Mouse (Mus musculus): Measurements from ENCODE around the gene Tagln2. TPM values are rescaled to one million over a fixed set of nuclear protein-coding genes. Genes with fewer than 3 reads are reported as not detected.

The Tagln2 gene
- total and polyA plus RNA-seq, 2 experiments from 2014 or later, result 203 to 235 TPM

DNA sequence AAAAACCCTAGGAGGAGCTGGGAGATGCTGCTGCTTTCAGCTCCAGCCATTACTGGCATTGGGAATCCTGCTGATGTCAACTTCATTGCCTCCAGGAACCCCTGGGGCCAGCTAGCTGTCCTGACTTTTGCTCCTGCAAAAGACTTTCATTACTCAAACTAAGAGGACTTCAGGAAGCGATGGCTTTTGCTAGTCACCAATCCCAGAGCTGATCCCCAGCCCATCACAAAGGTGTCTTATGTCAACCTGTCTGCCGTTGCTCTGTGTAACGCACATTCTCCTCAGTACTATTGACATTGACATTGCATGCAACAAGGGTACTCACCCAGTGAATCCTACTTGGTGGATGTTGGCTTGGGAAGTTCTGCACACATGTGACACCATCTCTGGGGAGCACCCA is 25.7 kb upstream of the Tagln2 start:
- no peak overlapping the region for H3K27ac ChIP-seq (ENCODE audit: low read depth)
- no peaks in the 10 kb centered on the region for H3K9me3 ChIP-seq (replicated peaks; ENCODE audit: control insufficient read depth, low read length)
- no peak overlapping the region for H3K4me2 ChIP-seq (ENCODE audit: low read depth, low read length)
- no peaks in the 10 kb centered on the region for H3K27me3 ChIP-seq (ENCODE audit: control insufficient read depth, insufficient read depth, low read length)
- H3K9ac ChIP-seq (replicated peaks; ENCODE audit: low read depth, low read length), result no peak overlapping the region
- 79% methylated on average over 3 of the region's 3 CpGs for WGBS
- TF ChIP-seq EP300 (IDR thresholded peaks at IDR 0.05; ENCODE audit: low read depth), result no peak
- TF ChIP-seq CTCF (IDR thresholded peaks at IDR 0.05; ENCODE audit: low read depth), result no peak
- DNase-seq (ENCODE audit: low spot score), result no peak
- no peaks in the 10 kb centered on the region for H3K4me1 ChIP-seq (ENCODE audit: control insufficient read depth, insufficient read depth)
- ATAC-seq (ENCODE audit: insufficient read depth, low read depth), result no peak
- H3K36me3 ChIP-seq (replicated peaks; ENCODE audit: control insufficient read depth, insufficient read depth, low read length), result no peaks in the 10 kb centered on the region
- H3K4me3 ChIP-seq (ENCODE audit: low read depth, low read length), result no peak overlapping the region

DNA sequence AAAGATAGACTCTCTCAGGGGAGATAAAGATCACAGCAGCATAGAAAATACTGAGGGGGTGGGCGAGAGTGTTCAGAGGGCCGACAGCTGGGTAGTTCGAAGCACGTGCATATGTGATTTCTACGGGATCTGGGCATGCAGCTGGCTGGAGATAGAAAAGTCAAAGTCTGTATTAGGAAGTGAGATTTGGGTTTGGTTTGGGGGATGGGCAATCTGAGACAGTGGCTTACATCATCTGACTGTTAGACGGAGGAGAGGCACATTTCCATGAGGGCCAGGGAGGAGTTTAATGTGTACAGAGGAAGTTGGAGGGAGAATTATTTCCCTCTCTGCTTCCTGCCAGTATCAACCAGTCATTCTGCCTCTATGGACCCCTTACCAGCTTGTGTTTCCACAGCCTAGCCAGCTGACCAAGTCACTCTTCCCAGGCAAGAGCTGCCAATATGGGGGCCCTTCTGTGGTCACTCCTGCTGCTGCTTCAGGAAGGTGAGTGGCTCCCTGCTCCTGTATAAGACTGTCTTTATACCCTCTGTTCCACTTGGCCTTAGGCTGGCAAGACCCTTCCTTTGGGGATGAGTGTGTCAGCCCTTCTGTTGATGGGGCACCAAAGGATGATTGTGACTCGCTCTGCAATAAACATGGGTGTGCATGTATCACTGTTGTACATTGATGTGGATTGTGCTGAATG is 24.6 kb upstream of the Tagln2 start, which contains the start of gene Slamf9:
Slamf9 (plus strand) TSS at position 305 of the 688 bp plus-strand sequence.
- no peak within 1 kb of the TSS for H3K27ac ChIP-seq (ENCODE audit: low read depth)
- ATAC-seq (ENCODE audit: insufficient read depth, low read depth) (peak; percentile 63), DNase-seq (ENCODE audit: low spot score) (peak; percentile 30)
- no peak within 1 kb of the TSS for H3K4me3 ChIP-seq (ENCODE audit: low read depth, low read length)
- H3K9ac ChIP-seq (replicated peaks; ENCODE audit: low read depth, low read length), result no peak within 1 kb of the TSS
- H3K4me2 ChIP-seq (ENCODE audit: low read depth, low read length), result no peak within 1 kb of the TSS
- TF ChIP-seq CTCF (IDR thresholded peaks at IDR 0.05; ENCODE audit: low read depth) (no peak), EP300 (IDR thresholded peaks at IDR 0.05; ENCODE audit: low read depth) (no peak)
- no peaks in the 10 kb centered on the region for H3K27me3 ChIP-seq (ENCODE audit: control insufficient read depth, insufficient read depth, low read length)
- no peaks in the 10 kb centered on the region for H3K9me3 ChIP-seq (replicated peaks; ENCODE audit: control insufficient read depth, low read length)
- no peaks in the 10 kb centered on the region for H3K4me1 ChIP-seq (ENCODE audit: control insufficient read depth, insufficient read depth)
- no peaks in the 10 kb centered on the region for H3K36me3 ChIP-seq (replicated peaks; ENCODE audit: control insufficient read depth, insufficient read depth, low read length)
- 43% methylated on average over 7 of the region's 7 CpGs for WGBS

DNA sequence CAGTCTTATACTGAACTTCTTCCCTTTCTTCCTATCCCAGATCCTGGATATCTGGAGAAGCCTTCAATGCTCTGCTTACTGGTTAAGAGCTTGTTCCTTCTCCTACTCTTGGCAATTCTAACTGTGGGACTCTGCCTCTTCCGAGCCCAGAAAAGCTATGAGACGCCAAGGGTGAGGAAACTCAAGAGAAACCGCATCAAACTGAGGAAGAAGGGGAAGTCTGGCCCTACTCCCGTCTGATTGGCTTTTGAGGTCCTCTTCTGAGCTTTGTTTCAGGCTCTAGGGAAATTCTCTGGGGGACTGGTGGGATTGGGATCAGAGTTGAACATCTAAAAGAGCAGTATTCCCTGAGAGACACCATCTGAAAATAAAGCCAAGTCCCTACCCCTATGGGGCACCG is 21.8 kb upstream of the Tagln2 start:
- no peak for ATAC-seq (ENCODE audit: insufficient read depth, low read depth)
- no peak overlapping the region for H3K4me2 ChIP-seq (ENCODE audit: low read depth, low read length)
- H3K9me3 ChIP-seq (replicated peaks; ENCODE audit: control insufficient read depth, low read length), result no peaks in the 10 kb centered on the region
- no peak overlapping the region for H3K9ac ChIP-seq (replicated peaks; ENCODE audit: low read depth, low read length)
- no peak overlapping the region for H3K4me3 ChIP-seq (ENCODE audit: low read depth, low read length)
- DNase-seq (ENCODE audit: low spot score), result no peak
- no peaks in the 10 kb centered on the region for H3K36me3 ChIP-seq (replicated peaks; ENCODE audit: control insufficient read depth, insufficient read depth, low read length)
- peaks cover 4% of the 10 kb centered on the region for H3K4me1 ChIP-seq (ENCODE audit: control insufficient read depth, insufficient read depth)
- no peak overlapping the region for H3K27ac ChIP-seq (ENCODE audit: low read depth)
- no peaks in the 10 kb centered on the region for H3K27me3 ChIP-seq (ENCODE audit: control insufficient read depth, insufficient read depth, low read length)
- no peak for TF ChIP-seq CTCF (IDR thresholded peaks at IDR 0.05; ENCODE audit: low read depth)
- TF ChIP-seq EP300 (IDR thresholded peaks at IDR 0.05; ENCODE audit: low read depth), result no peak
- 68% methylated on average over 5 of the region's 5 CpGs for WGBS

- WGBS, result 86% methylated on average over 4 of the region's 4 CpGs
- Histone ChIP-seq H3K36me3 (replicated peaks; ENCODE audit: control insufficient read depth, insufficient read depth, low read length) (no peaks in the 10 kb centered on the region), H3K9ac (replicated peaks; ENCODE audit: low read depth, low read length) (no peak overlapping the region), H3K4me1 (ENCODE audit: control insufficient read depth, insufficient read depth) (peaks cover 4% of the 10 kb centered on the region), H3K4me3 (ENCODE audit: low read depth, low read length) (no peak overlapping the region), H3K9me3 (replicated peaks; ENCODE audit: control insufficient read depth, low read length) (no peaks in the 10 kb centered on the region), H3K27ac (ENCODE audit: low read depth) (no peak overlapping the region), H3K4me2 (ENCODE audit: low read depth, low read length) (no peak overlapping the region), H3K27me3 (ENCODE audit: control insufficient read depth, insufficient read depth, low read length) (no peaks in the 10 kb centered on the region)
- DNase-seq (ENCODE audit: low spot score), result no peak
- no peak for ATAC-seq (ENCODE audit: insufficient read depth, low read depth)
- TF ChIP-seq EP300 (IDR thresholded peaks at IDR 0.05; ENCODE audit: low read depth), result no peak
- no peak for TF ChIP-seq CTCF (IDR thresholded peaks at IDR 0.05; ENCODE audit: low read depth)
Measured at GRCm38 (mm10) chr1:172480376-172480775, 19.5 kb upstream of the Tagln2 start.

- WGBS, result 24% methylated on average over 13 of the region's 13 CpGs
- Histone ChIP-seq H3K4me3 (ENCODE audit: low read depth, low read length) (no peak overlapping the region), H3K9me3 (replicated peaks; ENCODE audit: control insufficient read depth, low read length) (no peaks in the 10 kb centered on the region), H3K36me3 (replicated peaks; ENCODE audit: control insufficient read depth, insufficient read depth, low read length) (no peaks in the 10 kb centered on the region), H3K4me2 (ENCODE audit: low read depth, low read length) (peak overlapping the region; percentile 83), H3K9ac (replicated peaks; ENCODE audit: low read depth, low read length) (no peak overlapping the region), H3K27ac (ENCODE audit: low read depth) (no peak overlapping the region), H3K27me3 (ENCODE audit: control insufficient read depth, insufficient read depth, low read length) (no peaks in the 10 kb centered on the region), H3K4me1 (ENCODE audit: control insufficient read depth, insufficient read depth) (peaks cover 4% of the 10 kb centered on the region)
- no peak for ATAC-seq (ENCODE audit: insufficient read depth, low read depth)
- DNase-seq (ENCODE audit: low spot score), result no peak
- TF ChIP-seq CTCF (IDR thresholded peaks at IDR 0.05; ENCODE audit: low read depth), result no peak
- no peak for TF ChIP-seq EP300 (IDR thresholded peaks at IDR 0.05; ENCODE audit: low read depth)
Measured at GRCm38 (mm10) chr1:172481111-172481510, 18.7 kb upstream of the Tagln2 start.

Measured in heart, postnatal 0 days (tissue).